Mouse (Mus musculus) embryonic facial prominence, embryonic 10.5 days (tissue): ENCODE data around the gene Gucy1a1. TPM values are rescaled to one million over a fixed set of nuclear protein-coding genes. Genes with fewer than 3 reads are reported as not detected.
"Not testable (repeated sequence)": the region's sequence is repeated elsewhere in the genome, so short reads cannot be mapped to it uniquely, and the experiment has no call there.

Experiments used
- DNase-seq: peaks from one replicate; pipeline ENCODE4 v3.0.0-alpha.2; 2017; ENCODE audit warnings: low spot score
- H3K27ac ChIP-seq: fragments of 300-500 bp; sonication (generic); replicated peaks from 2 replicates; pipeline ENCODE4 v1.5.1; 2016; ENCODE audit warnings: mild to moderate bottlenecking
- H3K27me3 ChIP-seq: fragments of 300-500 bp; sonication (generic); replicated peaks from 2 replicates; pipeline ENCODE4 v1.6.1; 2016; ENCODE audit warnings: low read depth, mild to moderate bottlenecking; ENCODE audit not compliant: poor library complexity, severe bottlenecking
- H3K36me3 ChIP-seq: fragments of 300-500 bp; sonication (generic); replicated peaks from 2 replicates; pipeline ENCODE4 v1.6.1; 2016; ENCODE audit warnings: mild to moderate bottlenecking, moderate library complexity
- H3K4me1 ChIP-seq: fragments of 300-500 bp; sonication (generic); 2 replicates; pipeline ENCODE4 v1.6.1; 2016
- H3K4me3 ChIP-seq: fragments of 300-500 bp; sonication (generic); 2 replicates; pipeline ENCODE4 v1.5.1; 2016; ENCODE audit warnings: mild to moderate bottlenecking, moderate library complexity
- H3K9me3 ChIP-seq: fragments of 300-500 bp; sonication (generic); 2 replicates; pipeline ENCODE4 v1.6.1; 2016; ENCODE audit warnings: mild to moderate bottlenecking
- WGBS: fragments of 180-500 bp; shearing (Covaris S2); methylation state at CpG from one replicate; pipeline ENCODE4 v1.1.7; 2016; 5-methylcytosine and 5-hydroxymethylcytosine counted together
- polyA plus RNA-seq: library from polyadenylated mRNA; unstranded; fragments of >200 nt; fragmentation: Nextera tagmentation; extraction: Ambion mirVana; gene quantifications from 2 replicates; pipeline ENCODE4 v1.2.1, GENCODE M21; 2016

Gucy1a1 gene
- 2.1 and 2.3 TPM in 2 replicates for polyA plus RNA-seq

DNA sequence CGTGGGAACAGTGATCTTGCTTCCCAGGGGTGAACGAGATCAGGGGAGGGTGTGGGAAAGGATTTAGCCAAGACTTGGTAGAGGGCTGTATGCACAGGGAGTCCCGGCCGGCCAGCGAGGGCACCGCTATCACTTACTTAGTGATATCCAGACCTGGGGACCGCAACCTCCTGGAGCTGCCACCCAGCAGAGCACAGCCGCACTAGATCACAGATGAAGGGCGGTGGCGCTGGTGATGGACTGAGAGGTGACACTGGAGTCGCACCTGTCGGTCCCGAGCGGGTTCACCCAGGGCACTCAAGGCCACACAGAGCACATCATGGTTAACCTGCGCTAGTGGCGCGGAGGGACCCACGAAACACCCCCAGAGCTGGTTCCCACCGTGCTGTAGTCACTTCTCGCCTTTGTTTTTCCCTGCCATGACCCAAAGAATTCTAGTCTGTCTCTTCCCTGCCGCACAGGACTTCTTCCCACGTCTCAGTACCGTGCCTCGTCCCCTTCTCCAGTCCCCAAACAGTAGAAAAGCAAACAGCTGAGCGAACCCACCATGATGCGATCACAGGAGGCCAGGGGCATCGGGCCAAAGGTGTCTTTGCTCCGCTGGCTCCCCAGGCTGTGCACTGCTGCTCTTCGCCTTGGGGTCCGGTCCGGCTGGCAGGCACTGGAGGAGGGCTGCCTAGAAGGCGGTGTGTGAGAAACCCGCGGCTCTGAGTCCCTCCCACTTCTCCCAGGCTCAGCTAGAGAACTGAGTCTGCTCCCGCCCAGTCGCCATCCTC, at the start of gene Gucy1a1:
Gene Gucy1a1, minus strand, starts transcription at position 664 of the 776 bp plus-strand sequence.
- H3K27me3 ChIP-seq = peaks cover 40% of the 10 kb centered on the region
- peak within 1 kb of the TSS; percentile 61 for H3K4me3 ChIP-seq
- under 1% methylated on average over 36 of the region's 36 CpGs for WGBS
- H3K9me3 ChIP-seq = no peaks in the 10 kb centered on the region
- H3K27ac ChIP-seq = peak within 1 kb of the TSS; percentile 35; the same call in 1 of the 2 replicates
- no peaks in the 10 kb centered on the region for H3K36me3 ChIP-seq
- H3K4me1 ChIP-seq = peaks cover 13% of the 10 kb centered on the region
- DNase-seq = peak; percentile 63

DNA sequence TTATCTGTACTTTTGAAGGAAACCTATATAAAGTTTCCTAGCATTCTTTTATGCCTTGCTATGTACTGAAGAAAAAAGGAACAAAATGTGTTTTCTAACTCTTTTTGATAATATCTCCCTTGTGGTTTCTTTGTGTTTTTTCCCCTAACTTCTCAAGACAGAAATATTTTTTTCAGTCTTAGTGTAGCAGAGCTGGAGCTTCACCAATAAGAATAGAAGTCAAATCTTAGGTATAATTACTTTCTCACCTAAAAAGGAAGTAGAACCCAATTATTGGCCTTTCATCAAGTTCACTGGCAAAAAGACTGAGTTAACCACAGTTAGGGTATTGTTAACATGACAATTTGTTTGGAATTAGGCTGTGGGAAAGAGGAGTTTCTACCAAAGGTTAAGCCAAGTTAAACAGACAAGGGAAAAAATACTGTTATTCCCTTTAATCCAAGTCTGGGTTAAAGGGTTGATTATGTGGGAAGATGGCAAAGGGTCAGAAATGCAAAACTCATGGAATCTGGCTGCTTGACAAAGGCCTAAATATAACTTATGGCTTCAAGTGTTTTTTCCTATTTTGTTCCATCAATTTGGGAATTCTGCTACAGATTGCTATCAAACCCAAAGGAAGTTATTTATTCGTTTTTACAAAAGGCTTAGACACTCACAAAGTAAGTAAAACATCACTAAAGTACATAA, 46.1 kb upstream of the Gucy1a1 start:
- Histone ChIP-seq H3K9me3 (no peaks in the 10 kb centered on the region), H3K4me3 (no peak overlapping the region), H3K27ac (no peak overlapping the region), H3K36me3 (no peaks in the 10 kb centered on the region), H3K27me3 (no peaks in the 10 kb centered on the region), H3K4me1 (no peaks in the 10 kb centered on the region)
- no peak for DNase-seq
- WGBS = 75% methylated on average over 1 of the region's 1 CpGs

DNA sequence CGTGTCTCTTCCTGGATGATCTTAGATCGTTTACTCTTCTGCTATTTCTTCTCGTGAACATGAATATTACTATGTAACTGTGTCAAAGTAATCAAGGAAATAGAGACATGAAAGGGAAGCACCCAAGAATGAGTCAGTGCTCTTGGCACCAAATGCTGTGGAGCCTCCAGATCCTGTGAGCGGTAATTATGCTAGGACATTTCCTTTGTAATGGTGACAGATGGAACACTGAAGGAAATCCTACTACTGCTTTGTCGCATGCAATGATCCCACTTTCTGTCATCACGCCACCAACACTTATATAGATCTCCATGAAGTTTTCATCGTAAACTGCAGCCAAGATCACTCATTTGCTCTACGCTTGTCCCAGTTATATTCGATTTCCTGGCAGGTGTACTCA, 40.0 kb upstream of the Gucy1a1 start:
- Histone ChIP-seq H3K27me3 (no peaks in the 10 kb centered on the region), H3K27ac (no peak overlapping the region), H3K36me3 (no peaks in the 10 kb centered on the region), H3K4me3 (no peak overlapping the region), H3K9me3 (no peaks in the 10 kb centered on the region), H3K4me1 (no peaks in the 10 kb centered on the region)
- DNase-seq = no peak
- 93% methylated on average over 9 of the region's 9 CpGs for WGBS

DNA sequence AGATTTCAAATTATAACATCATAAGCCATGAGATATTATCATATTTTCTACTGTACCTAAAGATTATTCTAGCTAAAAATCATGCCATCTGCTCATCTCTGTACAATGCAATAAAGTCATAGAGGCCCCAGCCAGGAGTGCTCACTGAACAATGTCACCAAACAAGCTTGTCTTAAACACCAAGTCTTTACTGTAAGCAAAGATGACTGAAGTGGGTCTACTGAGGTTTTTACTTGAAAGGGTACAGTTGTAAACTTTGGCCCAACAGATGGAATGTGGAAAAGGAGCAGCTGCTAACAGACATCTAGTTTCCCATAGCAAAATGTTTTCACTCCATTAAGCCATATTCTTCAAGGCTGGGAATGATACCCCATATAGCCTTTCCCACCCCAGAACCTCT, 35.9 kb upstream of the Gucy1a1 start:
- H3K27ac ChIP-seq = no peak overlapping the region
- H3K27me3 ChIP-seq = no peaks in the 10 kb centered on the region
- no peak for DNase-seq
- H3K4me3 ChIP-seq = no peak overlapping the region
- no peaks in the 10 kb centered on the region for H3K9me3 ChIP-seq
- H3K4me1 ChIP-seq = no peaks in the 10 kb centered on the region
- no peaks in the 10 kb centered on the region for H3K36me3 ChIP-seq

DNA sequence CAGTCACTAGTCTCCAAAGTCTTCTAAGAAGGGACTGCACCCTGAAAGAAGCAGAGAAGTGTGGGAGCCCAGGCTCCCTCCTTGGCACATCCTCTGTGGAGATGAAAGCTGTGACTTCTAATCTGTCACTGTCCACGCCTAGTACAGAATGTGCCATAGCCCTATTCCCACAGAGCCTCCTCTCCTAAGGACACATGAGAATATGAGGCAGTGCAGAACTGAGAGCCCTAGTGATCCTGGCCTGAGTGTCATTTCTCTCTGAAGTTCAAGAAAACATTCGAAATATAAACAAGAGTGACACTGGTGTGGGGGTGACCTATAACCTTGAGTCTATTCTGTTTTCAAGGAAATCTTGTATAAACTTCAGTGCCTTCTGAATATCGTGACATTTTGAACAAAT, 34.7 kb upstream of the Gucy1a1 start:
- no peaks in the 10 kb centered on the region for H3K4me1 ChIP-seq
- no peak overlapping the region for H3K4me3 ChIP-seq
- no peaks in the 10 kb centered on the region for H3K27me3 ChIP-seq
- no peak overlapping the region for H3K27ac ChIP-seq
- WGBS = 76% methylated on average over 3 of the region's 3 CpGs
- H3K36me3 ChIP-seq = no peaks in the 10 kb centered on the region
- no peak for DNase-seq
- H3K9me3 ChIP-seq = no peaks in the 10 kb centered on the region

DNA sequence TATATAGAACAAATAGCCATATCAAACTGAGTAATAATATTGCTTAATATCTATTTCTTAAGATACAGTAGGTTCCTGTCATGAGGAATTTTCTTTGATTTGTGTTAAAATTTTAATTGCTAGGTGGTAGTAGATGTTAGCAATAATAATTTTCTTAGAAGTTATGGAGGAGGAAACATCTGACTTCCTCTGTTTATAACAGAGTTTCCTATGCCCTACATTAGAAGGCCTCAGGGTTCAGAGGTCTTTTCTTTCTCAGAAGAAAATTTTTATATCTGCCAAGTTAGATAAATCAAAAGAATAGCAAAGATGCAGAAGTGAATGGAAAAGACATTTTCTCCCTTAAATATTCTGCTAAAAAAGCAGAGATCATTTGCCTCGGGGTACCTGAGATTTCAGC, 29.9 kb upstream of the Gucy1a1 start:
- H3K27me3 ChIP-seq = no peaks in the 10 kb centered on the region
- no peaks in the 10 kb centered on the region for H3K9me3 ChIP-seq
- H3K4me3 ChIP-seq = no peak overlapping the region
- WGBS = 85% methylated on average over 1 of the region's 1 CpGs
- no peak overlapping the region for H3K27ac ChIP-seq
- no peaks in the 10 kb centered on the region for H3K4me1 ChIP-seq
- H3K36me3 ChIP-seq = no peaks in the 10 kb centered on the region
- DNase-seq = no peak

DNA sequence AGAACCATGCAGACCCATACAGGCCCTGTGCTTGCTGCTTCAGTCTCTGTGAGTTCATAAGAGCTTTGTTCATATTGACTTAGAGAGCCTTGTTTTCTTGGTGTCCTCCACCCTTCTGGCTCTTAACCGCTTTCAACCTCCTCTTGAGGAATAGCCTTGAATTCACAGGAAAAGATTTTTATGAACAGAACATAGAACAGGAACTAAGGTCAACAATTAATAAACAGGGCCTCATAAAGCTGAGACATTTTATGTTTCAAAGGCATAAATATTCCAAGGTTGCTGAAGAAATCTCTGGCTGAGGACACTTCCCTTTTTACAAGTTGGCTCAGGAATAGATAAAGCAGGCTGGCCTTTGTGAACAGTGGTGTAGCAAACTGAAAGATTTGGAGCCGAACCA, 21.5 kb upstream of the Gucy1a1 start:
- 86% methylated on average over 2 of the region's 2 CpGs for WGBS
- Histone ChIP-seq H3K27ac (no peak overlapping the region), H3K36me3 (no peaks in the 10 kb centered on the region), H3K4me3 (no peak overlapping the region), H3K9me3 (no peaks in the 10 kb centered on the region), H3K4me1 (no peaks in the 10 kb centered on the region), H3K27me3 (no peaks in the 10 kb centered on the region)
- no peak for DNase-seq

DNA sequence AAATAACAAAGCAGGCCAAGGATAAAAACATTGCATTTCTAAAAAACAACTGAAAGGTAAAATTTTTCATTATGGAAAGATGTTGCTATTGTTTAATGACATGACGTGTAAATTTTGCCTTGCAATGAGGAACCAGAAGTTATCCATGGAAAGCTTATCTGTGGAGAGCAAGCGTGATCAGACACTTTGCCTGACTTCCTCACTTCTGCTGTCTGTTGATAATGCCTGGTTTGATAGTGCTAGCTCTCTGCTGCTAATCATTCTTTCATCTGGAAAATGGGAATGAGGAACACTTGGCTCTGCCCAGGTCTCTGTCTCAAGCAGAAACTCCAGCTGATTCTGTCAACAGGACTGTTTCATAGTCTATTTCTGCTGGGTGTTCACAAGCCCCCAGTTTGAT, 20.3 kb upstream of the Gucy1a1 start:
- H3K4me3 ChIP-seq = no peak overlapping the region
- no peak for DNase-seq
- no peaks in the 10 kb centered on the region for H3K36me3 ChIP-seq
- no peaks in the 10 kb centered on the region for H3K9me3 ChIP-seq
- 85% methylated on average over 2 of the region's 2 CpGs for WGBS
- no peaks in the 10 kb centered on the region for H3K4me1 ChIP-seq
- H3K27me3 ChIP-seq = no peaks in the 10 kb centered on the region
- no peak overlapping the region for H3K27ac ChIP-seq

DNA sequence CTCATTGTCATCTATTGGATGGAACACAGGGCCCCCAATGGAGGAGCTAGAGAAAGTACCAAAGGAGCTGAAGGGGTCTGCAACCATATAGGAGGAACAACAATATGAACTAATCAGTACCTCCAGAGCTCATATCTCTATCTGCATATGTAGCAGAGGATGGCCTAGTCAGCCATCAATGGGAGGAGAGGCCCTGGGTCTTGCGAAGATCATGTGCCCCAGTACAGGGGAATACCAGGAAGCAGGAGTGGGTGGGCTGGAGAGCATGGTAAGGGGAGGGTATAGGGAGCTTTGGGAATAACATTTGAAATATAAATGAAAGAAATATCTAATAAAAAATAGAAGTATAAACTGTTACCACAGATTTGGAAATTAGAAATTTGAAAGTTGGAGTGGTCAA, 17.4 kb upstream of the Gucy1a1 start:
- H3K27ac ChIP-seq, H3K9me3 ChIP-seq, H3K36me3 ChIP-seq, DNase-seq, H3K4me1 ChIP-seq, H3K4me3 ChIP-seq, H3K27me3 ChIP-seq: not testable (repeated sequence)
- 85% methylated on average over 1 of the region's 1 CpGs for WGBS

DNA sequence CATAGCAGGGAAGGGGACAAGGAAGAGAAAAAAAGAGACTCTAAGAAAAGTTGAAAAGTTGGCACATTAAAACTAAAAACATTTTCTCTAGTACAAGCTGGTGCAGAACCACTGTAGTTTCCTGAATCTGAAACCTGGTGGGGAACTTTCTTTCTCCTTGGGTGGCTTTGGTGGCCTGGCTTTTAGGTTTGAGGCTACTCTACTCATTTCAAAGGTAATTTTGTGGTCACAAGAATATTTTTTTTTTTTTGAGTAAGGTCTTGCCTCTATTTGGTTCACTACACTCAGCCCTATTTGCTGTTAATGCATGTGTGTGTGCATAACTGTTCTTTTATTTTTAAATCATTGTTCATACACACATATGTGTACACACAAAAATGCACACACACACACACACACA, 389 bp upstream of the Gucy1a1 start:
- Histone ChIP-seq H3K4me1 (peaks cover 13% of the 10 kb centered on the region), H3K9me3 (no peaks in the 10 kb centered on the region), H3K27ac (no peak overlapping the region), H3K27me3 (peaks cover 40% of the 10 kb centered on the region), H3K4me3 (peak overlapping the region; percentile 61), H3K36me3 (no peaks in the 10 kb centered on the region)
- DNase-seq = no peak

DNA sequence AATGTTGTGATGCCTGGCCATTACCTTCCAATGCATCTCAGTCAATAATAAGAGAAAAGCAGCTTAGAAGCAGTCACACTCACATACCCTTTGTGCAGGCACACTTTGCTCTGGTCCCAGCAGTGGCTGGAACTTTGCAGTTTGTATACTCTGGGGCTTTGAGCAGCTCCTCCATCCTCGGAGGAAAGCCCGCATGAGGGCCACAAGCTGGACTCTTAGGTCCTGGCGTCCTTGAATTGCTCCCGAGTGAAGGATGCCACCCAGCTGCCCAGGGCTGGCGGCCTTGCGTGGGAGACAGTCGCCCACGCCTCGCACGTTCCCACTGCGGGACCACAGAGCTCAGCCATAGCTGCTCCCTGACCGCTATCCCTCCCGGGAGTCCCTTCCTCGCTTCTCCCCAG, 864 bp downstream of the Gucy1a1 start:
- H3K27ac ChIP-seq = 0 out of 2 replicates have a peak overlapping the region, but pooled peaks have one; percentile 35
- WGBS = 7% methylated on average over 14 of the region's 14 CpGs
- DNase-seq = no peak
- peaks cover 13% of the 10 kb centered on the region for H3K4me1 ChIP-seq
- no peaks in the 10 kb centered on the region for H3K9me3 ChIP-seq
- no peaks in the 10 kb centered on the region for H3K36me3 ChIP-seq
- H3K4me3 ChIP-seq = peak overlapping the region; percentile 61
- H3K27me3 ChIP-seq = peaks cover 40% of the 10 kb centered on the region

DNA sequence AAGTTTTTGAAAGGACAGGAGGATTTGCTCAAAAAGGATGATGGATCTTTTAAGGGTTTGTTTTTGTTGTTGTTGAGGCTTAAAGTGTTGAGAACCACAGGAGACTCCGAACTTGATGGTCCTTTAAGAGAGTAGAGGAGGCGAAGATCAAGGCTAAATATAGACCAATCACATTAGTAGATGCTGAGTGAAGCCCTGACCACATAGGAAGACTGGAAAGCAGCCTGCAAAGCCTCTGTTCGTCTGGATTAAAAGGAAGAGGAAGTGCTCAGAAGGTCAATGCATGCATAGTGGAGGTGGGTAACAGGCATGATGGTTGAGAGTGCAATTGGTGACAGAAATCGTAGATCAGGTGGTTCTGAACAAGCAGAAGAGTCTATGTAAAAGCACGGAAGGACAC, 4.8 kb downstream of the Gucy1a1 start:
- H3K9me3 ChIP-seq = no peaks in the 10 kb centered on the region
- no peak for DNase-seq
- peaks cover 13% of the 10 kb centered on the region for H3K4me1 ChIP-seq
- no peak overlapping the region for H3K27ac ChIP-seq
- no peak overlapping the region for H3K4me3 ChIP-seq
- H3K27me3 ChIP-seq = peaks cover 27% of the 10 kb centered on the region
- no peaks in the 10 kb centered on the region for H3K36me3 ChIP-seq
- 64% methylated on average over 5 of the region's 5 CpGs for WGBS

DNA sequence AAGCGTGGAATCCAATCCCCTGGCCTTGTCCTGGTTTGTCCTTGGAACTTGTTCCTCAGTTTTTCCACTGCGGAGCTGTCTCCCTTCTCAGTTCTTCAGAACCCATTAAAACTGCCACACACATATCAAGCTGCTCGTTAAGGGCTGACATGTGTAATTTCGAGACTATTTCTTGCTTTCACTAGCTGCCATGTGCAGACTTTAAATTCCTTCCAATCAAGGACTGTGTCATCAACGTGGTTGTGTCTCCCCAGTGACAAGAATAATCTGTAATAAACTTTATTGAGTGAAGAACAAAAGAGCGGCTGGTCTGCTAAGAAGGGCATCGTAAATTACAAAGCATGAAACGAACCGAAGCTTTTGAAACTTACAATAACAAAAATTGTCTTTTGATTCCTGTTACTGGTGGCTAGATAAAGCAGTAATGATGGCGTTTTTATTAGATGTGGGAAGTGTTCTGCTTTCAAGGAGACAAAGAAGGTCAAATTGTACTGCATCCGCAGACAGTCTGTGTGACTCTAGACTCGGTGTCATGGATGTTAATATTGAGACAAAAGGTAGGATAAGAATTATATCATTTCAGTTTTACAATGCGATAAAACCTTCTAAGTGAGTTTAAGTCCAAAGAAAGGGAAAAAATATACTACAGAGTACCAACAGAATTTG, 7.5 kb downstream of the Gucy1a1 start:
- no peak overlapping the region for H3K4me3 ChIP-seq
- H3K36me3 ChIP-seq = no peaks in the 10 kb centered on the region
- DNase-seq = no peak
- peaks cover under 1% of the 10 kb centered on the region; the same call in 1 of the 2 replicates for H3K27me3 ChIP-seq
- 81% methylated on average over 13 of the region's 13 CpGs for WGBS
- no peak overlapping the region for H3K27ac ChIP-seq
- H3K4me1 ChIP-seq = no peaks in the 10 kb centered on the region
- H3K9me3 ChIP-seq = no peaks in the 10 kb centered on the region
